Mouse (Mus musculus) lung, adult 2 months (tissue): Measurements from ENCODE around the gene Glis1.

Source experiments
- CTCF ChIP-seq: fragments of 200-500 bp; IDR thresholded peaks from 2 replicates; pipeline ENCODE4 v1.5.1; 2011; ENCODE audit warnings: mild to moderate bottlenecking, low read length, control low read depth; ENCODE audit not compliant: insufficient read depth
- POLR2A ChIP-seq: fragments of 200-500 bp; IDR thresholded peaks from 2 replicates; pipeline ENCODE4 v1.6.1; 2011; ENCODE audit warnings: low read depth, mild to moderate bottlenecking, control low read depth, low read length, borderline replicate concordance; ENCODE audit errors: extremely low read depth

DNA sequence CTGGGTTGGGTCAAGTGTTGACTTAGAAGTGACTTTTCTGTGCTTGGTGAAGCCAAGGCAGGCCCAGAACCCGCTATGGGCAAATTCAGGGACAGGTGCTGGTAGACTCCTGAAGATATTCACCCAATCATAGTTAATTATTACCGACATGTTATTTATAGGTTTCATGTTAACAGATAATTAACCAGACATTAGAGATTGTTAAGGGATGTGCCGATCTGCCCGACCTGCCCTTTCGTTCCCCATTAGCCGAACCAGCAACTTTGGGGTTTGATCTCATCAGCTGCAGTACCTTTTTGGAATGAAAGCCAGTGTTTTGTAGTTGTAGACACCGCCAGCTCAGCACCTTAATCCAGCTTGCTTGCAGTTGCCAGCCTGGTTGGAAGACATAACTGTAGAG lies 2.1 kb downstream of the Glis1 start:
- no peak for TF ChIP-seq CTCF
- no peak for TF ChIP-seq POLR2A
